Mouse (Mus musculus): ENCODE measurements around the gene Ak6.

Gene Ak6

GRCm38 (mm10) chr13:100669291-100670022 is 18.7 kb downstream of the Ak6 start, which contains the start of gene Ccdc125:
Gene Ccdc125 (plus strand): TSS chr13:100669717.
- DNase-seq (ENCODE audit: low spot score in 2 of 2) = peak; percentile 1 to 5

- no peak for DNase-seq (ENCODE audit: low spot score in 2 of 2)
Measured at GRCm38 (mm10) chr13:100670181-100670741, 19.5 kb downstream of the Ak6 start.

GRCm38 (mm10) chr13:100675936-100676635 is 25.3 kb downstream of the Ak6 start:
- no peak for DNase-seq (ENCODE audit: low spot score in 2 of 2)

GRCm38 (mm10) chr13:100681615-100682014 is 30.8 kb downstream of the Ak6 start:
- DNase-seq (ENCODE audit: low spot score in 2 of 2) = no peak

- no peak for DNase-seq (ENCODE audit: low spot score in 2 of 2)
Measured at GRCm38 (mm10) chr13:100682837-100683236, 32.1 kb downstream of the Ak6 start.

GRCm38 (mm10) chr13:100684355-100684754 is 33.6 kb downstream of the Ak6 start:
- no peak for DNase-seq (ENCODE audit: low spot score in 2 of 2)

GRCm38 (mm10) chr13:100687513-100687912 is 36.7 kb downstream of the Ak6 start:
- no peak for DNase-seq (ENCODE audit: low spot score in 2 of 2)

- DNase-seq (ENCODE audit: low spot score in 2 of 2) = no peak
Measured at GRCm38 (mm10) chr13:100697541-100697940, 46.8 kb downstream of the Ak6 start.

GRCm38 (mm10) chr13:100698866-100699265 is 48.1 kb downstream of the Ak6 start:
- DNase-seq (ENCODE audit: low spot score in 2 of 2) = no peak

- no peak for DNase-seq (ENCODE audit: low spot score in 2 of 2)
Measured at GRCm38 (mm10) chr13:100703468-100703867, 52.7 kb downstream of the Ak6 start.

- no peak for DNase-seq (ENCODE audit: low spot score in 2 of 2)
Measured at GRCm38 (mm10) chr13:100706206-100706605, 55.4 kb downstream of the Ak6 start.

GRCm38 (mm10) chr13:100715467-100715866 is 64.7 kb downstream of the Ak6 start:
- DNase-seq (ENCODE audit: low spot score in 2 of 2) = no peak
